Mouse (Mus musculus) gastrocnemius, adult 18-20 months (tissue): ENCODE data around the gene Rrp7a. TPM values are rescaled to one million over a fixed set of nuclear protein-coding genes. Genes with fewer than 3 reads are reported as not detected.
A peak's percentile ranks its signal among the peaks of the same experiment; 100 is the strongest.
"Not testable (repeated sequence)": the region's sequence is repeated elsewhere in the genome, so short reads cannot be mapped to it uniquely, and the experiment has no call there.

ENCODE experiments used
- DNase-seq: peaks from one replicate; pipeline ENCODE4 v3.0.0; 2021; ENCODE audit warnings: low spot score
- total RNA-seq, 2 experiments: library from RNA; stranded (reverse); gene quantifications; 2 replicates each; pipeline ENCODE4 v1.2.3; 2021

Gene Rrp7a
- total RNA-seq, 2 experiments from 2014 or later = 37.4 to 46.5 TPM

DNA sequence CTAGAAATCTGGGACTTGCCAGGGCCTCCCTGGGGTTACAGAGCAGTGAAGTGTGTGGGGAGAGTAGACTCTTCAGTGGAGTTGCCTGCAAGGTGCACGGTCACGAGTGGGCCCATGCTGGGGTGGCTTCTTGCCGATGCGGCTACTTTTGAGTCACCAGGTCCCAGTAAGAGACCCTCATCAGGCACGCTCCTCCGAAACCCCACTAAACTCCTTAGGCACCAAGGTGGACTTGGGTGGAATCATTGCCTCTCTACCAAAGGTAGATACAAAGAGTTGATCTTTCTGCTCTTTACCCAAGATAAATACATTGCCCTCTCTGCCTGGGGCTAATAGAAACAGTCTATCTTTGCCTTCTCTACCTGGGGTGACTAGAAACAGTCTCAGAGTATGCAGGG lies 35.1 kb upstream of the Rrp7a start:
- DNase-seq = no peak

DNA sequence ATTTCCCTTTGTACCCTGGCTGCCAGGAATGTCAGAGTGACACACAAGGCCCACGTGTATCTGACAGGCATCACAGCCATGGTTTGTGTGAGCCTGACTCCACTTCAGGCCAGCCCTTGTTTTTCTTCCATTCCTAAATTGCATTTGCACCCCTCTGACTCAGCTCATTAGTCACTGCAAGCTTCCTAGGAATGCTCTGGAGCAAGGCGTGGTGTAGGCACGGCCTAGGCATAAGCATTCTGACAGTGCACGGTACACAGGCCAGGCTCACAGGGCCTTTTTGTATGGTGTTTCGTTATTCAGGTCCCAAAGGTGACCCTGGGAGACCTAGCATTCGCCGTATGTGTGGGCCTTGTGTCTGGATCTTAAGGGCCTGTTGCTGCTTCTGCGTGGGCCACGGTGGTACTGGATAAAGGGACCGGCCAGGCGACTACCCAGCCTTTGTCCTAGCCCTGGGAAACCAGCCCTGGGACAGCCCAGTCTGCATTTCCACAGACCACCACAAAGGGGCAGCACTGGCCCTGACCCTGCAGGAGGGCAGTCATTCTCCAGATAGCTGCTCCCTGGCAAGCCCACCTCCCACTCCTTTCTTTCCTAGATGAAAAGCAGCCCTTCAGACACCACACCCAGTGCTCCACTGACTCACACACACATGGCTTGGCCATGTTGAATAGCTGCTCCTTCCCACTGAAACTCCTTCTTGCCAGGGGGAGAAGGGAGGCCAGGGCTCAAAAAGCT lies 34.5 kb upstream of the Rrp7a start:
- peak; percentile 61 for DNase-seq

DNA sequence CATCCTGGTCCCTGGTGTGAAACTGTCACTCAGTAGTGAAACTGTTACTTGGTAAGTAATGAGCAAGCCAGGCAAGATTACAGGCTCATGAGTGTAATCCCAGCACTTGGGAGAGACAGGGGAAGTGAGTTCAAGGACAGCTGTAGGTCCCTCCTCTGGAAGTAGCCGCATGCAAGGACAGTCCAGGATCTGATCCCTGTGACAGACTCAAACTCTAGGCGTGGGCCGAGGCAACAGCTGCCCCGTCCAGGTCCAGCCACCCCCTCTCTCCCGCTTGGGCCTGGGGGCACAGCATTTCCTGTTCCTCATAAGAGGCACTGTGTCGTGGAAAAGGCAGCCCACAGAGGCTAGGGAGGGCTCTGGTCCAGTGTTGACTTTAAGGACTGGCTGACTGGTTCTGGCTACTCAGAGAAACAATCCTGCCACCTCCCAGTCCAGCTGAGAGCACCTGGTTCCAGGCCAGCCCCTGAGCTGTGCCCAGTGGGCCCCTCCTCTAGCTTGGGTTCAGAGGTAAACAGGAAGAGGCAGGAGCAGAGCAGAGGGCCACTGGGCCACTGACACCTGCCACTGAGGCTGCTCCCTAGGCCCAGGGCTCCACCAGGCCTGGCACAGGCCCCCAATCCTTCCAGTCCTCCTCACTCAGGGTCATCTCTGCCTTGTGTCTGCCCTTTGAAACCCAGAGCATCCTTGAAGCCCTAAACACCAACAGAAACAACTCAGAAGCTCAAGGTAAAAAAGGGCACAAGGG lies 33.2 kb upstream of the Rrp7a start:
- no peak for DNase-seq

DNA sequence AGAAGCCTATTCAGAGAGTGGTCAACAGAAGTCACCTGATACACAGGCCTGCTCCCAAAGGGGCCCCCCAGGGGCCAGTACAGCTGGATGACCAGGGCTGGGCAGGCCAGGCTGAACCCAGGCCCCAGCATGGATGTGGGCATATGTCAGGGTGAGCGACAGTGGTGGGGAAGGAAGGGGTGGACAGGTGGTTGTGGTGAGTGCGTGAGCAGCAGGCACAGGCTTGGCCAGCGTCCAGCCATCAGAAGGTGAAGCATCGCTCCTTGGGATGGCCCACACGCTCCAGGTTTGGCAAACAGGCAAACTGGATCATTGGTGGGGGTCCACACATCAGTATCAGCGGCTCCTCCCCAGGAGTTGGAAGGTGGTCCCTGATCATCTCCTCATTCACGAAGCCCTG lies 31.7 kb upstream of the Rrp7a start:
- DNase-seq = no peak

DNA sequence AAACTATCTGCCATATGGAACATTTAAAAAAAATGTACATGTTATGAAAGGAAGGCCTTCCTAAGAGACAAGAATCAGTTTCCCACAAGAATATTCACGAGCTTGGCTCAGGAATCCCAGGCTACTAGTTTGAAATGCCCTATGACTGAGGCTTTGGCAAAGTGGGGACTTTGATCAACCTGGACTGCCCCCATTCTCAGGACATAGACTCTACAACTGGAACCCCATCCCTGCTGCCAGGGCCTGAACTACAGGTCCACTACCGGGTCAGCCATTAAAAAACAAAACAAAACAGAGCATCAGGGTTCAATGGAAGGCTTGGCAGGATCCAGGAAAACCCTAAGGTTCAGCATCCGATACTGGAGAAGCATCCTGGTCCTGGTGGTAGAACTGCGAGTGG lies 28.1 kb upstream of the Rrp7a start:
- no peak for DNase-seq

DNA sequence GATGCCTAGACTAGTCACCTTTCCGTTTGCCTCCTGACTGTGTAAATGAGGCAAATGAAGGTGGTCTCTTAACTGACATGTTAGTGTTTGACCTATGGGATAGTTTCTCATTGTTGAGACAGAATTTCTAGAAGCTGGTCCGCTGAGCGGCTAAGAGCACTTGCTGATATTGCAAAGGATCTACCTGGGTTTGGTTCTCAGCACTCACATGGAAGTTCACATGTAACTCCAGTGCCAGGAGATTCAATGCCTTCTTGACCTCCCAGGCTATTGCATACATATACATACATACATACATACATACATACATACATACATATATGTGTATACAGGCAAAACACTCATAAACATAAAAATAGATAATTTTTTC lies 27.5 kb upstream of the Rrp7a start:
- no peak for DNase-seq

DNA sequence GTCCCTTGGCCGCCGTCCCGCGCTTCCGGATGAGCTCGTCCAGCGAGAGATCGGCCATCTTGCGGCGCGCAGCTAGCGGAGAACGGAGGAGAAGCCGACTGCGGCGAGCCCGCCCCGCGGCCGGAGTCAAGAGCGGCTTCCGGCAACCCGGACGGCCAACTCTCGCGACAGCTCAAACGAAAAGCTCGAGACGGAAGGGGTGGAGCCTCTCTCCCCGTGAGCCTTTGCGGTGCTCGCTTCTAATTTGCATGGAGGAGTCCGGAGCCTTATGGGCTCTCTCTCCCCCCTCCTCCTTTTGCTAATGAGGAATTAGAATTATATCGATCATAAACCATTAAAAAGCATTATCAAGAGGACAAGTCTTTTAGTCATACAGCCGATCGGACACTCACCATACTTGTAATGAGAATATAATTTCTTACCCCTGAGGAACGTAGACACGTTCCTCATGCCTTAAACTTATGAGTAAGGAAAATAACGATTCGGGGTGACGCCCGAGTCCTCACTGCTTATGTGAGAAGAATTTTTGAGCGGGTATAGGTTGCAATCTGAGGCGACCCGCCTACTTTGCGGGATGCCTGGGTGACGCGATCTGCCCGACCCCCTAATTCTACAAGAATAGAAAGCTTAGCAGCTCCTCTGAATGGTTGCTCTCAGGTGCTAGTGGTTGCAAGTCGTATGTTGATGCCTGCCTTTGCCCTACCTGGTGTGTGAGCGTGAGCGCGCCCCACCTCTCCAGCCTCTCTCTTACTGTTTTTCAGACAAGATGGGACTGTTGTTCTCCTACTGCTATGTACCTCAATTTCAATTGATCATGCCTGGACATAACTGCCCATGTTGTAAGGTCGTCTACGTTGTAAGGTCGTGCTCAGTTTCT lies 26.8 kb upstream of the Rrp7a start, which contains the start of gene Poldip3:
Poldip3 (minus strand) TSS at position 189 of the 877 bp plus-strand sequence.
- DNase-seq = peak; percentile 99

DNA sequence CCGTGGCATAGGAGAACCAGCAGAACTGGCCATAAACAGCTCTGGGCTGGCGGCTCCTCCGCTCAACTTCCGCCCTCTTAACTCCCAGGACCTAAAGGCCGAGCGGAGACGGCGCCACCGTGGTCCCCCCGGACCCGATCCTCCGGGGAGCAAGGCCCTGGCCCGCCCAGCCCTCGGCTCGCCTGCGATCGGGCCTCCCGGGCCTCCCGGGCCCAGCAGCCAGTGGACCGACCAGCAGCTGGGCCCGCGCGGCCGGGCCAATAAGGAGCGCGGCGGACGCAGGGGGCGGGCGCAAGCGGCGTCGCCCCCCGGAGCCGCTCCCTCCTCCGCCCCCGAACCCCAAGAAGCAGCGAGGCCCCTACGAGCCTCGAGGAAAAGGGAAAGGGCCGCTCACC lies 26.2 kb upstream of the Rrp7a start:
- no peak for DNase-seq

DNA sequence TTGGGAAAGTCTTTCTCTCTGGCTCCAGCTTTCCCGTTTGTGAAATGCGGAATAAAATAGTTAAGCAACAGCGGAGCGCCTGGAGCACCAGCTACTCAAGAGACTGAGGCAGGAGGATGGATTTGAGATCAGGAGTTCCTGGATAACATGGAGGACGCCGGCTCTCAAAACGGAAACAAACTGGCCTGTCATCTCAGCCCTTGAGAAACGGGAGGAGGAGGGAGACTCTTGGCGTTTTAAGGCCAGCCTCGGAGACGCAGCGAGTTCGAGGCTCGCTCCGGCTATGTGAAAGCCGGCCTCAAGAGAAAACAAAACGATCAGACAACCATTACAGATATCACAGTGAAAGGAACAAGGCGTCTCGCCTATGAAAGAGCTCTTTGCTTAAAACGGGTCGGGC lies 25.8 kb upstream of the Rrp7a start:
- no peak for DNase-seq

DNA sequence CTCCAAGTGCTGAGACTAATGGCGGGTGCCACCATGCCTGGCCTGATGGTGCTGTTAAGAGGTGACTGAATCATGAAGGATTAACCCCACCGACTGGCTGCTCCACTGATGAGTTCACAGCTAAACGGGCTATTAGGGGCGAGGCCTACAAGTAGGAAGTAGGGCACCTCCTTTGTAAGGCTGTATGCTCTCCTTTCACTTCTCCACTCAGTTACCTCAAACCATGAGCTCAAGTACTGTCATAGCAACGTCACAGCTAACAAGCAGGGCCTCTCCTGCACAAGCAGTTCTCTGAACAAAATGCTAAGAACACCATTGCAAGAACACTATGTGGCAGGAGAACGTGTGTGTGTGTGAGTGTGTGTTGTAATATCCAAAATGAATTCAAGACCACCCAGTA lies 22.9 kb upstream of the Rrp7a start:
- DNase-seq = no peak

DNA sequence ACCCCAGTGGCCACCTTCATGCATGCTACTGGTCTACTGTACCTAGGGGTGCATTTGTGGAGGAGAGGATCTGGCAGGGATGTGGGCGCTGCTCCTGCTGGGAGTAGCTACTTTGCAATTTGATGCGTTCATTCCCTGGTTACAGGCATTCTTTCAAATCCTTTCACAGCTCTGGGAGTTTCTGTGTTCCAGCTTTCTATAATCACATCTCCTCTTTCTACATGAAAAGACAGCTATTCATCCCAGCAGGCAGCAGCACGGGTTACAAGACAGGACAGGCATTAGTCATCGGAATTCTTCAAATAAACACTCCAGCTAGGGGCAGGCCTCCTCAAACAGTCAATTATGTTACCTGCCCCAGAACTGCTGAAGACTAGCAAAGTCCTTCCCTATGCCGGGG lies 20.3 kb upstream of the Rrp7a start:
- DNase-seq = no peak

DNA sequence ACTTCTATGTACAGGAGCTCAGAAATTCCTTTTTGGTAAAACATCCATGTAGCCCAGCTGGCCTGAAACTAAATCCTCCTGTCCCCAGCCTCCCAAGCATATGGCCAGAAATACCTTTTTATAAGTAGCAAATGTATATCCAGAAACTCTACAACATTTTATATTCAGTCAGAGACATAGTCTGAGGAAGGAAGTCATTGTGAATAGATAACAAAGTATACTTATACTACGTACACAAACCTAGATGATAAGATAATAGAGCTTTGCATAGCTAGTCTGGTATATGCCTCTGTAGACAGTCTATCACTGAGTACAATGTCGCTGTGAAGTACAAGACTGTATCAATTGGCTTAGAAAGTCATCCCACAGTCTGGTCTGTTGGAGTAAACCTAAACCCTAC lies 13.1 kb upstream of the Rrp7a start:
- no peak for DNase-seq

DNA sequence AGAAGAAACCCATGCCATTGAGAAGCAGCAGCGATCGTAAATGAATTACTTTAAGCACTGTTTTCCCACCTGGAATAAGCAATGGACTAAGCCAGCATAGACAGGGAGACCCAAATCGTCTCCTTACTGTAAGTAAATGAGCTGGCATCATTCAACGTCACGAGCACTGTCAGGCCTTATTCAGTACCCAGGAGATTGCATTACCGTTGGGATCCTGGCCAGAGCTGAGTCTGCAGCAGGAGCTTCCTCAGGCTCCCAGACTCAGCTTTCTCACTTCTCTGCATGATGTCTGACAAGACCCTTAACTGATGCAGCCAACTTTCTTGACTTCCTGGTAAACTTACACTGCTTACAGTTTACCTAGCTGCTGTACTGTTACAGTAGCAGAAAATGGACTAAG lies 12.1 kb upstream of the Rrp7a start:
- DNase-seq = peak; percentile 79

DNA sequence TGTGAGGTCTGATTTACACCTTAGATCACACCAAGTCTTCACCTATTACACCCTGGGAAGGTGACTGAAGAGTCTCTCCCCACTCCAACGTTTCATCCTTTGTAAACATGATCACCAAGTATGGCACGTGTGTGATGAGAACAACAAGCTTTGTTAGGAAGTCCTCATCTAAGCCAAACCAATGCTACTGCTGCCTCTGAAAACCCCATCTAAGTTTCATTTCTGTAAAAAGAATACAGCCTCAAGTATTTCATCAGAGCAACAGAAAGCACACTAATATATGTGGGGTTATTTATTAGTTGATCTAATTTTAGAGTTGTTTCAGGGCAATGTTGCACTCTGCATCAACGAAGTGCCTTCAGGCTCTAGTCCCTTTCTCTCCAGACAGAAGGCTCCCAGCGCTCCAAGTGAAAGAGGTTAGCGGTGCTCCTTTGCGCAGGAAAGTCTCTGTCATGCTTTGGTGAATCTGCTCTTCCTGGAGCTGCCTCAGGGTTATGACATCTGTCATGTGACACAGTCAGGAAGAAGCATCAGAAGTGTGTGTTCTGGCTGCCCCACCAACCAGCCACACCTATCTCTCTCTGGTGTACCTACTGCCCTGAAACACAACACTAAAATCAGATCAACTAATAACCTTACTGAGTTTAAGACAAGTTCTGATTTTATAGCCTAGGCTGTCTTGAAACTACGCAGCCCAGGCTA lies 7.1 kb upstream of the Rrp7a start:
- no peak for DNase-seq

DNA sequence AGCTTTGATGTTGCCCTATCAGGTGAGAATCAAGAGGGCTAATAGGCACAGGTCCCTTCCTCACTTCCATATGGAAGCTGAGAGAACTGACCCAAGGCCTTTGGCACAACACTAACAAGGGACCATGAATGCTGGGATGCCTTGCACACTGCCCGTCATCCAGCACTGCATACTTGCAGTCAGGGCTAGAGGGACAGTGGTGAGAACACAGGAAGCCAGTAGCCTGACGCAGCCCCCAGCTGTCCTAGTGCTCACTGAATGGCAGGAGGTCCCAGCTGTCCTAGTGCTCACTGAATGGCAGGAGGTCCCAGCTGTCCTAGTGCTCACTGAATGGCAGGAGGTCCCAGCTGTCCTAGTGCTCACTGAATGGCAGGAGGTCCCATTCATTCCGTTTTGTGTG lies 4.4 kb upstream of the Rrp7a start:
- DNase-seq = not testable (repeated sequence)

DNA sequence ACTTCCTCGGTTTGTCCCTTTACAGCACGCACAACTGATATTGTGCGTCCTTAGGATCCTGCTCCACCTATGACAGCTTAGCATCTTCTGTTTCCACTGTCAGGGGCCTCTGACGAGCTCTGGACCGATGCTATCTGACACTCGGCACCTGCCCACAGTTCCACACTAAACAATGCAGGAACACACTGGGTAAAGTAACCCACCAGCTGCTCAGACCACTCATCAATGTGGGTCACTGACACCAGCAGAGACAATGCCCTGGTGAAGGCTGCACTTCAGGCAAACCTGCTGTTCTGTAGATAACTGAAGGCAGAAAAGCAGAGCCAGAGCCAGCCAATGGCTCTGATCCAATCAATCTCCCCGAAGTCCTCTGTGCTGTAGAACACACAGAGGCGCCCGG lies 4.0 kb upstream of the Rrp7a start:
- no peak for DNase-seq

DNA sequence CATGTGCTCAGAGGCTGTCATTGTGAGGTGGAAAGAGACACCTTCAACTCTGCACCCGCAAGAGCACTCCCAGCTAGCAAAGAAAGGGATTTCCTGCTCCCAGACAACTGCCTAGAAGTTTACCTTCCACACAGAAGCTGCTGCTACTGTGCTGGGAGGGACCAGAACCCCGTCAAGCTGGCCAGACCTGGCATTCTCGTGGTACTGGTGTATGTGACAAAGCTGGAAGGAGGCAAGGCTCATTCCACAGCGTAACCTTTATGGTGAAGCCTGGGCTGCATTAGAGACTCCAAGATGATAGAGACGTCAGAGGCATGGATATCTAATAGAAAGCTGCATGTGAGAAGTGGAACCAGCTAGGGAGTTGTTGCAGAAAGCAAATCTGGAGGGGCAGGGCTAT lies 2.0 kb upstream of the Rrp7a start:
- DNase-seq = no peak

DNA sequence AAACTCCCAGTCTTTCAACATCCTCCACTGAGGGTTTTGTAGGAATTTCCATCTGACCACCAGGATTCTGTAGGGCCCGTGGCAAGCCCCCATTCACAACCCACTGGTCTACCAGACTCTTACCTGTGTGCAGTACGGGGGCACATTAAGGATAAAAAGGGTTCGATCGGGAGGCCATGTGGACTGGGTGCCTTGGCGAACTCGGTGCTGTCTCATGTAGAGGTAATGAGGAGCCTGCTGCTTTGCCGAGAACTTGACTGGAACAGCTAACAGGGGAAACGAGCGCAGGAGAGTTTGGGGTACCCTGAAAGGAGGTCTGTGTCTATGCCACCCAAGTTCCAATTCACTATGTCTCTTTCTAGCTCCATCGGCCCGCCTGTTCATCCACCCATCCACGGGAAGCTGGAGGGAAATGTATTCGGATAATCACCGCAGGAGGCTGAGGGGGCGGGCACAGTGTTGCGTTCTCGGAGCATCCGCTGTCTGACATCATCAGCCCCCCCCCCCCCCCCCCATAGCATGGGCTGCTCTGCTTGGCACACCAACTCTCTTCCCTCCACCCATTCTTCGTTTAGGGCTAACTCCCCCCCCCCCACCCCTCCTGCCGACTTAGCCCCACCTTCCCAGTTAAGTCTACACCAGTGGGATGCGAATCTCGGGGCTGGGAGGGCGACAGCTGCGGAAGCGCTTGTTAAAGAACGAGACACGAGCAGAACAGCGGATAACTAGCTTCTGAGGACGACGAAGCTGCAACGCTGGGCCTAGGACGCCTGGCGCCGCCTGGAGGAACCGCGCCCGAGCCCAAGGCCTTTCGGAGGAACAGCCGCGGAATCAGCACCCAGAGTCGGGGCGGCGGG lies 664 bp downstream of the Rrp7a start:
- no peak for DNase-seq

DNA sequence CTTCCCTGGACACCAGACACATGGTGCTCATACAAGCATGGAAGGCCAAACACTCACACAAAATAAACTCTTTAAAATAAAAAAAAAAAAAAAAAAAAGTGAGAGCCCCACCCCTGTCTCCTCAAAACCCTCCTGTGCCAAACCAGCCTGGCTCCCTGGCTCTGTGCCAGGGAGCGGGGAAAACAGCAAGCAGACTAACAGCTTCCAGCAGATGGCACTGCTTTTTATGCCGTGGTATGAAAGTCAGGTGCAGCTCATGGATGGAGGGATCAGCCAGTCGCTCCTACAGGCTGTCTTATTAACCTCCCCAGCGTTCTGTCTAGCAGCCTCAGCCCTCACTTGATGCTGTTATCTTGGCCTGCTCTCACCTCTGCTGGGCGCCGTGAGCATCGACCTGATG lies 4.2 kb downstream of the Rrp7a start:
- DNase-seq = no peak

DNA sequence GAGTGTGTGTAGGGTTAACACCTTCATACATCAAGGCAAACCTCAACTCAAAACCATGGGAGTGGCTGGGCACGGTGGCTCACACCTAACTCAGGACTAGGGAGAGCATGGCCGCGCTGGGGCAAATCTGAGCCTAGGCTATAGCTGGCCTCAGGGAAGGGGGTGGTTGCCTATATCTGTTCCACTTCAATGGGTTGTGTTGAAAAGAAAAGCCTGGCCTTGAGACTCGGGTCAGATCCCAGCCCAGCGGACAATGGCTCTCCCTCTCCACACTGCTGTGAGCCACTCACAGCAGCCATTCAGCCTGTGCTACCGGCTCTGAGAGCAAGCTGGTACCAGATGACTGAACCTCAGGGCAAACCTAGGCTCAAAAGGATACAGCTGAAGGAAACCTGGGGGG lies 7.5 kb downstream of the Rrp7a start:
- DNase-seq = no peak

DNA sequence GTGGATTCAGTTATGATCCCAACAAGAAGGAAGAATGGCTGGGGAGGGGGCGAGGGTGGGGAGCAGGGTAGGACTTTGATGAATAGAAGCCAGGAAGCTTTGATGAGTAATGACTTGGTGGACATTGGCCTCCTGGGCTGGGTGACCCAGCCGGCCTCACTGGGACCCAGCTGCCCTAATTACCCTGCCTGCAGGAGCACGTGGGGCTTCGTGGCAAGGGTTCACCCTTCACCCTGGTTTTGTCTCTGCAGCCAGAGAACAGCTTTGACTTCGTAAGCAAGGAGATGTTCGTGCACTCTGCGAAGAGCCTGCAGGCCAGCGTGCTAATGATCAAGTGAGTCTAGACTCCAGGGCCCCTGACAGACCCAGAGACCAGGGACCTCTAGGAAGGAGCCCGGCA lies 8.5 kb downstream of the Rrp7a start:
- no peak for DNase-seq
